Mouse (Mus musculus) thymus, adult 2 months (tissue): ENCODE results near the gene Abhd12b.

Source experiments
- CTCF ChIP-seq: fragments of 200-500 bp; IDR thresholded peaks from 2 replicates; pipeline ENCODE4 v1.5.1; 2012; ENCODE audit warnings: mild to moderate bottlenecking, control low read depth, low read length, moderate library complexity, borderline replicate concordance; ENCODE audit not compliant: control insufficient read depth, poor library complexity, insufficient read depth; ENCODE audit errors: extremely low read depth
- POLR2A ChIP-seq: fragments of 200-500 bp; IDR thresholded peaks from 2 replicates; pipeline ENCODE4 v1.6.1; 2012; ENCODE audit warnings: mild to moderate bottlenecking, low read length, control low read depth, moderate library complexity; ENCODE audit not compliant: control insufficient read depth, poor library complexity, insufficient read depth; ENCODE audit errors: extremely low read depth

- TF ChIP-seq CTCF: no peak
- no peak for TF ChIP-seq POLR2A
These were observed 40.6 kb upstream of the Abhd12b start, which contains the start of gene Nin for GRCm38 (mm10) chr12:70113351-70113750.
